Mouse (Mus musculus): ENCODE measurements around the gene Flot2. TPM values are rescaled to one million over a fixed set of nuclear protein-coding genes. Genes with fewer than 3 reads are reported as not detected.

Flot2 gene
- polyA plus RNA-seq (2014; fragmentation: Nextera tagmentation; extraction: Ambion mirVana) = 54.1 and 60.6 TPM in 2 replicates

DNA sequence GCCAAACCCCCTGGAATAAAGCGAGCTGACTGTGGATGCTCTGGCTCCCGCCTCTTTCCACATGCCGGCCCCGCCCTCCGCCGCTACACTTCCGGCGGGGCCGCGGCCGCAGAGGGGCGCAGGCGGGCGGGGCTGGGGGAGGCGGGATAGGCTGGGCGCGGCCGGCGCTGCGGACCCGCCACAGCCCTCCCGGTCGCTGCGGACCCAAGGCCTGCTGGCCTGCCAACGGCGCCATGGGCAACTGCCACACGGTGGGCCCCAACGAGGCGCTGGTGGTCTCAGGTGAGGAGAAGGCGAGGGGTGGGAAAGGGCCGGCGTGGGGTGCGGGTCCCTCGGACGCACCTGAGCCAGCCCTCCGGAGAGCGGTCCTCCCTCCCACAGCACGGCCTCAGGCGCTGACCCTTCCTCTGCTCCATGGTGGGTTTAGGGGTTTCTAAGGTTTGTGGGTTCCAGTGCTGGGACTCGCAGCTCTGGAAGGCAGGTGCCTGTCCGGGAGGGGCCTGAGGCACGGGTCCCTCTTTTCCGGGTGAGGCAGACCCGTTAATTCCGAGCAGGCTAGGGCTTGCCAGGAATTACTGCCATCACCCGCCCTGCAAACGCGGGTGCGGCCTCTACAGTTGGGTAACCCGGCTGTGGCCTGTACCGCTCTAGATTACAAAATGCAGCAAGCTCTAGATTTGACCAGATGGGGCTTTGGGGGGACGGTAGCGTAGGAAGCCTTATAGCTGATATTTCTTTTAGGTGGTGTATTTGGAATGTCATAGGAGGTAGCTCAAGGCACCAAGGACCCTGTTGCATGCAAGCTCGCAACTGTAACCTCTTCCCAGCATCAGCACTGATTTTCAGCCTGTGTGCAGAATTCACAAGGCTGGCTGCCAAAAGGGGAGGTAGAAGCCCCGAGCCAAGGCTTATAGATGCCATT lies at the start of gene Flot2:
Gene Flot2, plus strand, starts transcription at position 101 of the 922 bp plus-strand sequence.
- Histone ChIP-seq H3K9ac (replicated peaks; ENCODE audit: low read depth, low read length) (peak within 1 kb of the TSS; percentile 56), H3K9me3 (ENCODE audit: control insufficient read depth, low read depth, low read length) (no peaks in the 10 kb centered on the region), H3K27me3 (ENCODE audit: control insufficient read depth, insufficient read depth, low read length) (no peaks in the 10 kb centered on the region), H3K4me3 (ENCODE audit: low read depth, low read length) (peak within 1 kb of the TSS; percentile 64), H3K4me1 (ENCODE audit: control insufficient read depth, insufficient read depth, low read length) (peaks cover 6% of the 10 kb centered on the region; the same call in 1 of the 2 replicates), H3K36me3 (ENCODE audit: control insufficient read depth, insufficient read depth, low read length) (no peaks in the 10 kb centered on the region; the same call in 1 of the 2 replicates), H3K4me2 (replicated peaks; ENCODE audit: low read depth, low read length) (peak within 1 kb of the TSS; percentile 78), H3K27ac (ENCODE audit: low read length) (peak within 1 kb of the TSS; percentile 80; the same call in 1 of the 2 replicates)
- ATAC-seq (ENCODE audit: insufficient number of reproducible peaks, insufficient read depth, low FRiP score, low read depth) = peak; percentile 84
- 2% methylated on average over 55 of the region's 55 CpGs for WGBS

DNA sequence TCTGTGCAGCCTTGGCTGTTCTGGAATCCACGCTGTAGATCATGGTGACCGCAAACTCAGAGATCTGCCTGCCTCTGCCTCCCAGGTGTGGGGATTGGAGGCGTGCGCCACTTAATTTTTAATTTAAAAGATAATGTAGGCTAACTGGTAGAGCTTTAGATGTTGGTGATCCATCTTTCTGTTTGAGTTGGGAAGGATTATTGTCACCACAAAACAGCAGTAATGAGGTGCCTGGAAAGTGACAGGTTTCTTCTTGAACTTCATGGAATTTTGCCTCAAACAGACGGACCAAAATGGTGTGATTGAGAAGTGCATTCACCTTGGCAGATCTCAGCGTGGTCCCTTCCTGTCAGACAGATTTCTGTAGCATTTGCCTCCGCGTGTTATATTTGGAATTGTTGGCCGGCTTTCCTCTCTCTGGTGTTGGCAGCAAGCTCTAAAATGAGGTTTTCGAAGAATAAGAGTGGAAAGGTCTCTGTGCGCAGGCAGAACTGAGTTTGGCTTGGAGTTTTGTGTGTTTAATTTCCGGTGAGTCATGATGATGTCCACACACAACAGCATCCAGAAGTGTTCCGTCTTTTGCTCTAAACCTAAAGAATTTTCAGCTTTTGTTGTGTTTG lies 48.5 kb upstream of the Flot2 start:
- H3K4me2 ChIP-seq (replicated peaks; ENCODE audit: low read depth, low read length) = no peak overlapping the region
- peaks cover 25% of the 10 kb centered on the region for H3K36me3 ChIP-seq (ENCODE audit: control insufficient read depth, insufficient read depth, low read length)
- H3K27me3 ChIP-seq (ENCODE audit: control insufficient read depth, insufficient read depth, low read length) = no peaks in the 10 kb centered on the region
- H3K4me1 ChIP-seq (ENCODE audit: control insufficient read depth, insufficient read depth, low read length) = 0 out of 2 replicates have a peak, but pooled peaks cover 10% of the 10 kb centered on the region
- no peak overlapping the region for H3K27ac ChIP-seq (ENCODE audit: low read length)
- H3K4me3 ChIP-seq (ENCODE audit: low read depth, low read length) = no peak overlapping the region
- H3K9ac ChIP-seq (replicated peaks; ENCODE audit: low read depth, low read length) = no peak overlapping the region
- no peaks in the 10 kb centered on the region for H3K9me3 ChIP-seq (ENCODE audit: control insufficient read depth, low read depth, low read length)
- no peak for ATAC-seq (ENCODE audit: insufficient number of reproducible peaks, insufficient read depth, low FRiP score, low read depth)
- WGBS = 93% methylated on average over 13 of the region's 13 CpGs

DNA sequence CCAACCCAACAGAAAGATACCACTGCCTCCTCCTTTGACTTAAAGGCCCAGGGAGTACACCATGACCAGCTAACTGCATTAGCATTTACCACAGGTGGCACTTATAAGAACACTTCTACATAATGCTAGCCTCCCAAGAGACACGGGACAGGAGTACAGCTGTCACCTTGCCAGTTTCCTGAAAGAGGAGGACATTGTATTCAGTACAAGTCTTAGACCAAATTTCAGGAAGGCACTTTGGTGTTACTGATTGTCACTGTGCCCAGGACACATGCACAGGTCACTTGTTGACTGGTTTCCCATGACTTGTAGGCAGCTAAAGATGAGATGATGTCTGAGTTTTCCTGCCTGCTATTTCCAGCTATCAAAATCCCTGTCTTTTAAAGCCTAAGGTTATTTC lies 42.2 kb upstream of the Flot2 start:
- Histone ChIP-seq H3K9ac (replicated peaks; ENCODE audit: low read depth, low read length) (no peak overlapping the region), H3K27ac (ENCODE audit: low read length) (no peak overlapping the region), H3K36me3 (ENCODE audit: control insufficient read depth, insufficient read depth, low read length) (peaks cover 16% of the 10 kb centered on the region; the same call in 1 of the 2 replicates), H3K4me1 (ENCODE audit: control insufficient read depth, insufficient read depth, low read length) (no peaks in the 10 kb centered on the region), H3K4me2 (replicated peaks; ENCODE audit: low read depth, low read length) (no peak overlapping the region), H3K4me3 (ENCODE audit: low read depth, low read length) (no peak overlapping the region), H3K9me3 (ENCODE audit: control insufficient read depth, low read depth, low read length) (no peaks in the 10 kb centered on the region), H3K27me3 (ENCODE audit: control insufficient read depth, insufficient read depth, low read length) (no peaks in the 10 kb centered on the region)
- WGBS = 76% methylated on average over 1 of the region's 1 CpGs
- ATAC-seq (ENCODE audit: insufficient number of reproducible peaks, insufficient read depth, low FRiP score, low read depth) = no peak

DNA sequence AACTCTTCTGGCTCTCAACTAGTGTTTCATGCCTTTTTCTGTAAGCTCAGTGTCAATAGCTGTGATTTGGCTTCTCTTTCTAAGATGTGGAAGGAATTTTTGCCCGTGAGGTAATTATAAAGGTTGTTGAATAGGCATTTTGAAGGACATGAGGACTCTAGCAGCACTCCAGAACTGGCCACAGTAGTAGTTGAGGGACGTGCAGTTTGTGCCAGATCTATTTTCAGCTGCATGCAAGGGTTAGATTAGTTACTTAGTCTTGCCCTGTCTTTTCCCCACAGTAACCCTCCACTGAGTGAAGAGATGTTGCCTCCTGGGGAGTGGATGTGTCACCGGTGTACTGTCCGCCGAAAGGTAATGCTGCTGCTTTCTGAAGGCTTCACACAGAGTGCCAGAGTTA lies 31.3 kb upstream of the Flot2 start:
- Histone ChIP-seq H3K4me2 (replicated peaks; ENCODE audit: low read depth, low read length) (no peak overlapping the region), H3K9ac (replicated peaks; ENCODE audit: low read depth, low read length) (no peak overlapping the region), H3K27me3 (ENCODE audit: control insufficient read depth, insufficient read depth, low read length) (no peaks in the 10 kb centered on the region), H3K4me1 (ENCODE audit: control insufficient read depth, insufficient read depth, low read length) (no peaks in the 10 kb centered on the region), H3K4me3 (ENCODE audit: low read depth, low read length) (no peak overlapping the region), H3K36me3 (ENCODE audit: control insufficient read depth, insufficient read depth, low read length) (peaks cover 63% of the 10 kb centered on the region), H3K9me3 (ENCODE audit: control insufficient read depth, low read depth, low read length) (no peaks in the 10 kb centered on the region), H3K27ac (ENCODE audit: low read length) (no peak overlapping the region)
- no peak for ATAC-seq (ENCODE audit: insufficient number of reproducible peaks, insufficient read depth, low FRiP score, low read depth)
- WGBS = 96% methylated on average over 5 of the region's 5 CpGs

DNA sequence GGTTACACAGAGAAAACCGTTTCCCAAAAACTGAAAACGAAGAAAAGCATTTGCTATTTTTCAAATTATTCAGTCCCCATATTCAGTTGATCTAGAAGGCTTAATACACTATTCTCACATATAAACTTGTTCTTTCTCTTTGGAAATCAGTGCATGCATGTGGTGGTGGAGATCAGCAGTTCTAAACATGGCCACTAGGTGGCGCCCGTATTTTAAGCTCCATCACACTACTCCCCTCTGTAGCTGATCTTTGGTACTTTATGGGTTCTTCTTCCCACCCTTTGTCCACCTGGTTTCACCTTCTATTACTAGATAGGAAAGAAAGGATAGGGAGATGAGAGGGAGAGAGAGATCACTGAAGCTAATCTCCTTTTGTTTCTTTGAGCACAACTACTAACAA lies 18.1 kb upstream of the Flot2 start:
- 16% methylated on average over 4 of the region's 4 CpGs for WGBS
- H3K4me2 ChIP-seq (replicated peaks; ENCODE audit: low read depth, low read length) = no peak overlapping the region
- no peaks in the 10 kb centered on the region for H3K4me1 ChIP-seq (ENCODE audit: control insufficient read depth, insufficient read depth, low read length)
- no peak overlapping the region for H3K4me3 ChIP-seq (ENCODE audit: low read depth, low read length)
- H3K9me3 ChIP-seq (ENCODE audit: control insufficient read depth, low read depth, low read length) = no peaks in the 10 kb centered on the region
- H3K27ac ChIP-seq (ENCODE audit: low read length) = no peak overlapping the region
- no peak overlapping the region for H3K9ac ChIP-seq (replicated peaks; ENCODE audit: low read depth, low read length)
- peak; percentile 63; the same call in 1 of the 2 replicates for ATAC-seq (ENCODE audit: insufficient number of reproducible peaks, insufficient read depth, low FRiP score, low read depth)
- H3K36me3 ChIP-seq (ENCODE audit: control insufficient read depth, insufficient read depth, low read length) = peaks cover 87% of the 10 kb centered on the region
- no peaks in the 10 kb centered on the region for H3K27me3 ChIP-seq (ENCODE audit: control insufficient read depth, insufficient read depth, low read length)

DNA sequence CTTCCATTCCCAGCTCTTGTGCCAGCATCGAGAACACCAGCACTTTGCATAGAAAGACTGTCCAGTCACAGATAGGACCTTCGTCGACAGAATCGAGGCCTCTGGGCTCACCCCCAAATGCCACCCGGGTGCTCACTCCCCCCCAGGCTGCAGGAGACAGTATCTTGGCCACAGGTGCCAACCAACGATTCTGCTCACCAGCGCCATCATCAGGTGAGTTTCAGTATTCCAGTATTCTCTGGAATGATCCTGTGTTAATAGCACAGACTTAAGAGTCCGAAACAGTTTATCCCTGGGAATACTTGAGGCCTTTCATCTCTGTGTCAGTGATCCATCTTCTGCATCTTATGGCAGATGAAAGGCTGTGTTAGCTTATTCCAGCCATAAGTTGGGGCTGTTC lies 14.1 kb upstream of the Flot2 start:
- peaks cover 83% of the 10 kb centered on the region for H3K36me3 ChIP-seq (ENCODE audit: control insufficient read depth, insufficient read depth, low read length)
- H3K27ac ChIP-seq (ENCODE audit: low read length) = no peak overlapping the region
- H3K4me2 ChIP-seq (replicated peaks; ENCODE audit: low read depth, low read length) = no peak overlapping the region
- no peak for ATAC-seq (ENCODE audit: insufficient number of reproducible peaks, insufficient read depth, low FRiP score, low read depth)
- no peaks in the 10 kb centered on the region for H3K4me1 ChIP-seq (ENCODE audit: control insufficient read depth, insufficient read depth, low read length)
- no peak overlapping the region for H3K4me3 ChIP-seq (ENCODE audit: low read depth, low read length)
- H3K27me3 ChIP-seq (ENCODE audit: control insufficient read depth, insufficient read depth, low read length) = no peaks in the 10 kb centered on the region
- H3K9me3 ChIP-seq (ENCODE audit: control insufficient read depth, low read depth, low read length) = no peaks in the 10 kb centered on the region
- no peak overlapping the region for H3K9ac ChIP-seq (replicated peaks; ENCODE audit: low read depth, low read length)
- WGBS = 79% methylated on average over 8 of the region's 8 CpGs

DNA sequence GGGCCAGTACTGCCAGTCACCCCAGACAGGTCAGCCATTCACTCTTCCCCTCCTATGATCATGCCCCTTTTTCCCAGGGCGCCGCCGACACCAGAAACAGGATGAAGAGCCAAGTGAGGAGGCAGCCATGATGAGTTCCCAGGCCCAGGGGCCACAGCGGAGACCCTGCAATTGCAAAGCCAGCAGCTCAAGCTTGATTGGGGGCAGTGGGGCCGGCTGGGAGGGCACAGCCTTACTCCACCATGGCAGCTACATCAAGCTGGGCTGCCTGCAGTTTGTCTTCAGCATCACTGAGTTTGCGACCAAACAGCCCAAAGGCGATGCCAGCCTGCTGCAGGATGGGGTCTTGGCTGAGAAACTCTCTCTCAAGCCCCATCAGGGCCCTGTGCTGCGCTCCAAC lies 8.5 kb upstream of the Flot2 start:
- Histone ChIP-seq H3K9ac (replicated peaks; ENCODE audit: low read depth, low read length) (no peak overlapping the region), H3K4me3 (ENCODE audit: low read depth, low read length) (no peak overlapping the region), H3K27me3 (ENCODE audit: control insufficient read depth, insufficient read depth, low read length) (no peaks in the 10 kb centered on the region), H3K9me3 (ENCODE audit: control insufficient read depth, low read depth, low read length) (no peaks in the 10 kb centered on the region), H3K4me1 (ENCODE audit: control insufficient read depth, insufficient read depth, low read length) (peaks cover 7% of the 10 kb centered on the region; the same call in 1 of the 2 replicates), H3K27ac (ENCODE audit: low read length) (no peak overlapping the region), H3K36me3 (ENCODE audit: control insufficient read depth, insufficient read depth, low read length) (peaks cover 48% of the 10 kb centered on the region), H3K4me2 (replicated peaks; ENCODE audit: low read depth, low read length) (no peak overlapping the region)
- ATAC-seq (ENCODE audit: insufficient number of reproducible peaks, insufficient read depth, low FRiP score, low read depth) = no peak
- 90% methylated on average over 8 of the region's 8 CpGs for WGBS

DNA sequence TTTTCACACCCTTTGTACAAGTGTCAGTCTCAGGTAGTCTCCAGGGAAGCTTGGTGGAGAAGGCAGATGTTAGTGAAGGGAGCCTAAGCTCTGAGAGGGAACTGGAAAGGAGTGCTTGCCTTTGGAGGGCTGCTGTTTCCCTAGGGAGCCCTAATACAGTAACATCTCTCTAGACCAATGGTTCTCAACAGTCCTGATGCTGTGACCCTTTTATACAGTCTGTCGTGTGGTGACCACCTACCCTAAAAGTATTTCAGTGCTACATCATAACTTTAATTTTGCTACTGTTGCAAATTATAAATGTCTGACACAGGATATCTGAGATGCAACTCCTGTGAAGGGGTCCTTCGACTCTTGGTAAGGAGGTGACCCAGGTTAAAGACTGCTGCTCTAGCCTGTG lies 7.1 kb upstream of the Flot2 start:
- 71% methylated on average over 2 of the region's 2 CpGs for WGBS
- Histone ChIP-seq H3K36me3 (ENCODE audit: control insufficient read depth, insufficient read depth, low read length) (peaks cover 37% of the 10 kb centered on the region), H3K27ac (ENCODE audit: low read length) (no peak overlapping the region), H3K9me3 (ENCODE audit: control insufficient read depth, low read depth, low read length) (no peaks in the 10 kb centered on the region), H3K27me3 (ENCODE audit: control insufficient read depth, insufficient read depth, low read length) (no peaks in the 10 kb centered on the region), H3K4me2 (replicated peaks; ENCODE audit: low read depth, low read length) (no peak overlapping the region), H3K9ac (replicated peaks; ENCODE audit: low read depth, low read length) (no peak overlapping the region), H3K4me3 (ENCODE audit: low read depth, low read length) (no peak overlapping the region), H3K4me1 (ENCODE audit: control insufficient read depth, insufficient read depth, low read length) (peaks cover 7% of the 10 kb centered on the region; the same call in 1 of the 2 replicates)
- ATAC-seq (ENCODE audit: insufficient number of reproducible peaks, insufficient read depth, low FRiP score, low read depth) = no peak
